Mouse (Mus musculus): ENCODE measurements around the gene Lrba. TPM values are rescaled to one million over a fixed set of nuclear protein-coding genes. Genes with fewer than 3 reads are reported as not detected.

Gene Lrba
- polyA plus RNA-seq, 1 experiment from 2014 or later, result 4.4 TPM

- Histone ChIP-seq H3K36me3 (replicated peaks) (peaks cover 35% of the 10 kb centered on the region), H3K4me1 (peaks cover 5% of the 10 kb centered on the region; the same call in 1 of the 2 replicates), H3K4me3 (replicated peaks) (no peak overlapping the region), H3K27ac (no peak overlapping the region), H3K4me2 (no peak overlapping the region), H3K9ac (no peak overlapping the region), H3K27me3 (no peaks in the 10 kb centered on the region), H3K9me3 (no peaks in the 10 kb centered on the region)
- ATAC-seq (ENCODE audit: low FRiP score), result no peak
- WGBS, result 72% methylated on average over 8 of the region's 8 CpGs
Observed at GRCm38 (mm10) chr3:86802825-86803224, 578.3 kb downstream of the Lrba start.

- H3K4me2 ChIP-seq, result no peak overlapping the region
- H3K36me3 ChIP-seq (replicated peaks), result peaks cover 29% of the 10 kb centered on the region
- no peak for ATAC-seq (ENCODE audit: low FRiP score)
- 0 out of 2 replicates have a peak overlapping the region, but pooled peaks have one; percentile 50 for H3K27ac ChIP-seq
- peaks cover 5% of the 10 kb centered on the region for H3K4me1 ChIP-seq
- no peaks in the 10 kb centered on the region for H3K9me3 ChIP-seq
- WGBS, result 93% methylated on average over 9 of the region's 9 CpGs
- no peak overlapping the region for H3K4me3 ChIP-seq (replicated peaks)
- no peak overlapping the region for H3K9ac ChIP-seq
- H3K27me3 ChIP-seq, result no peaks in the 10 kb centered on the region
Observed at GRCm38 (mm10) chr3:86804265-86804664, 579.8 kb downstream of the Lrba start.

GRCm38 (mm10) chr3:86806834-86807233 lies 582.4 kb downstream of the Lrba start:
- Histone ChIP-seq H3K4me2 (no peak overlapping the region), H3K27me3 (no peaks in the 10 kb centered on the region), H3K9ac (no peak overlapping the region), H3K36me3 (replicated peaks) (peaks cover 24% of the 10 kb centered on the region), H3K4me1 (peaks cover 5% of the 10 kb centered on the region), H3K27ac (no peak overlapping the region), H3K4me3 (replicated peaks) (no peak overlapping the region), H3K9me3 (no peaks in the 10 kb centered on the region)
- no peak for ATAC-seq (ENCODE audit: low FRiP score)
- WGBS, result 95% methylated on average over 9 of the region's 9 CpGs

- no peak for ATAC-seq (ENCODE audit: low FRiP score)
- H3K4me3 ChIP-seq (replicated peaks), result no peak overlapping the region
- 76% methylated on average over 14 of the region's 14 CpGs for WGBS
Observed at GRCm38 (mm10) chr3:86807750-86808467, 583.4 kb downstream of the Lrba start.

GRCm38 (mm10) chr3:86809199-86809598 lies 584.7 kb downstream of the Lrba start:
- Histone ChIP-seq H3K27me3 (no peaks in the 10 kb centered on the region), H3K9me3 (no peaks in the 10 kb centered on the region), H3K9ac (no peak overlapping the region), H3K36me3 (replicated peaks) (peaks cover 24% of the 10 kb centered on the region), H3K4me2 (no peak overlapping the region), H3K27ac (no peak overlapping the region), H3K4me3 (replicated peaks) (no peak overlapping the region), H3K4me1 (no peaks in the 10 kb centered on the region; the same call in 1 of the 2 replicates)
- 84% methylated on average over 9 of the region's 9 CpGs for WGBS
- no peak for ATAC-seq (ENCODE audit: low FRiP score)

More at GRCm38 (mm10) chr3:86807750-86808467, 583.4 kb downstream of the Lrba start:
- Histone ChIP-seq H3K27me3 (no peaks in the 10 kb centered on the region), H3K27ac (0 out of 2 replicates have a peak overlapping the region, but pooled peaks have one; percentile 20), H3K9me3 (no peaks in the 10 kb centered on the region), H3K4me1 (peaks cover 3% of the 10 kb centered on the region), H3K9ac (no peak overlapping the region), H3K4me2 (no peak overlapping the region), H3K36me3 (replicated peaks) (peaks cover 24% of the 10 kb centered on the region)

- Histone ChIP-seq H3K9ac (no peak overlapping the region), H3K4me2 (no peak overlapping the region), H3K27me3 (no peaks in the 10 kb centered on the region), H3K27ac (no peak overlapping the region), H3K4me1 (no peaks in the 10 kb centered on the region; the same call in 1 of the 2 replicates), H3K9me3 (no peaks in the 10 kb centered on the region), H3K4me3 (replicated peaks) (no peak overlapping the region), H3K36me3 (replicated peaks) (peaks cover 24% of the 10 kb centered on the region)
- ATAC-seq (ENCODE audit: low FRiP score), result no peak
- WGBS, result 73% methylated on average over 2 of the region's 2 CpGs
Observed at GRCm38 (mm10) chr3:86809646-86810045, 585.2 kb downstream of the Lrba start.

GRCm38 (mm10) chr3:86810908-86811307 lies 586.4 kb downstream of the Lrba start:
- Histone ChIP-seq H3K9me3 (no peaks in the 10 kb centered on the region), H3K27me3 (no peaks in the 10 kb centered on the region), H3K4me2 (no peak overlapping the region), H3K4me1 (no peaks in the 10 kb centered on the region; the same call in 1 of the 2 replicates), H3K9ac (no peak overlapping the region), H3K4me3 (replicated peaks) (no peak overlapping the region), H3K27ac (no peak overlapping the region), H3K36me3 (replicated peaks) (peaks cover 19% of the 10 kb centered on the region)
- no peak for ATAC-seq (ENCODE audit: low FRiP score)
- WGBS, result 90% methylated on average over 5 of the region's 5 CpGs

- Histone ChIP-seq H3K27me3 (no peaks in the 10 kb centered on the region), H3K4me3 (replicated peaks) (no peak overlapping the region), H3K9ac (no peak overlapping the region), H3K4me2 (no peak overlapping the region), H3K27ac (no peak overlapping the region), H3K9me3 (no peaks in the 10 kb centered on the region), H3K36me3 (replicated peaks) (peaks cover 16% of the 10 kb centered on the region), H3K4me1 (peaks cover under 1% of the 10 kb centered on the region)
- WGBS, result 19% methylated on average over 3 of the region's 3 CpGs
- peak; percentile 85 for ATAC-seq (ENCODE audit: low FRiP score)
Observed at GRCm38 (mm10) chr3:86812689-86813088, 588.2 kb downstream of the Lrba start.

GRCm38 (mm10) chr3:86818001-86818585 lies 593.6 kb downstream of the Lrba start:
- no peak overlapping the region for H3K4me2 ChIP-seq

GRCm38 (mm10) chr3:86819372-86819771 lies 594.9 kb downstream of the Lrba start:
- H3K4me3 ChIP-seq (replicated peaks), result no peak overlapping the region
- H3K9me3 ChIP-seq, result no peaks in the 10 kb centered on the region
- H3K36me3 ChIP-seq (replicated peaks), result peaks cover 25% of the 10 kb centered on the region
- WGBS, result 94% methylated on average over 6 of the region's 6 CpGs
- no peaks in the 10 kb centered on the region for H3K27me3 ChIP-seq
- H3K9ac ChIP-seq, result no peak overlapping the region
- H3K4me1 ChIP-seq, result peaks cover 16% of the 10 kb centered on the region
- no peak overlapping the region for H3K27ac ChIP-seq
- ATAC-seq (ENCODE audit: low FRiP score), result no peak
- no peak overlapping the region for H3K4me2 ChIP-seq

More at GRCm38 (mm10) chr3:86818001-86818585, 593.6 kb downstream of the Lrba start:
- H3K9ac ChIP-seq, result no peak overlapping the region
- peak; percentile 55; the same call in 1 of the 2 replicates for ATAC-seq (ENCODE audit: low FRiP score)
- H3K36me3 ChIP-seq (replicated peaks), result peaks cover 24% of the 10 kb centered on the region
- H3K9me3 ChIP-seq, result no peaks in the 10 kb centered on the region
- H3K27me3 ChIP-seq, result no peaks in the 10 kb centered on the region
- peaks cover 16% of the 10 kb centered on the region for H3K4me1 ChIP-seq
- H3K27ac ChIP-seq, result peak overlapping the region; percentile 32; the same call in 1 of the 2 replicates
- H3K4me3 ChIP-seq (replicated peaks), result no peak overlapping the region
- 40% methylated on average over 13 of the region's 13 CpGs for WGBS

- no peak overlapping the region for H3K27ac ChIP-seq
Observed at GRCm38 (mm10) chr3:86820344-86820743, 595.9 kb downstream of the Lrba start.

GRCm38 (mm10) chr3:86821383-86821782 lies 596.9 kb downstream of the Lrba start:
- 86% methylated on average over 3 of the region's 3 CpGs for WGBS
- H3K4me3 ChIP-seq (replicated peaks), result no peak overlapping the region
- no peaks in the 10 kb centered on the region for H3K27me3 ChIP-seq
- H3K9ac ChIP-seq, result no peak overlapping the region
- ATAC-seq (ENCODE audit: low FRiP score), result no peak
- no peak overlapping the region for H3K27ac ChIP-seq
- H3K9me3 ChIP-seq, result no peaks in the 10 kb centered on the region
- peaks cover 16% of the 10 kb centered on the region for H3K4me1 ChIP-seq
- peaks cover 14% of the 10 kb centered on the region for H3K36me3 ChIP-seq (replicated peaks)
- no peak overlapping the region for H3K4me2 ChIP-seq

More at GRCm38 (mm10) chr3:86820344-86820743, 595.9 kb downstream of the Lrba start:
- Histone ChIP-seq H3K36me3 (replicated peaks) (peaks cover 15% of the 10 kb centered on the region), H3K9me3 (no peaks in the 10 kb centered on the region), H3K27me3 (no peaks in the 10 kb centered on the region), H3K4me1 (peaks cover 16% of the 10 kb centered on the region), H3K4me3 (replicated peaks) (no peak overlapping the region), H3K9ac (no peak overlapping the region), H3K4me2 (no peak overlapping the region)
- WGBS, result 87% methylated on average over 10 of the region's 10 CpGs
- ATAC-seq (ENCODE audit: low FRiP score), result no peak

All from forebrain, embryonic 12.5 days (tissue).